Mouse (Mus musculus): ENCODE data around the gene Taar8c.

DNA sequence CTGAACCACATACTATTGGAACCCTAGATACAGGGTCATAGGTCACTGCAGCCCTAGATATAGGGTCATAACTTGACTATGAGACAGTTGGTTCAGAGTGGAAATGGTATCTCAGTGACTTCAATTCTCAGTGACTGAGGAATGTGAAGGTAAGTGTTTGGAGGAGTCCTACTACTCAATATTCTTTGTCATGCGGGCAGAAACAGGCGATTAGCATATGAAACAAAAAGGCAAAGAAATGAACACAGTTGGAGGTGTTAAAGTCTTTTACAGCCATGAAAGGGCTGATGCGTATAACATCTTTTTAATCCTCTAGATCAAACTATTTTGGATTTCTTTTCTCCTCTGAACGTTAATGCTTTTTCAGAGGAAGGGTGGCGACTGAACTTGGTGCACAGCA lies 15.8 kb downstream of the Taar8c start:
- TF ChIP-seq CTCF (IDR thresholded peaks at IDR 0.05) (no peak), EP300 (IDR thresholded peaks at IDR 0.05) (no peak)

Measured in lung, postnatal 0 days (tissue).